Mouse (Mus musculus): Measurements from ENCODE around the gene Nucb1. TPM values are rescaled to one million over a fixed set of nuclear protein-coding genes. Genes with fewer than 3 reads are reported as not detected.
A peak's percentile ranks its signal among the peaks of the same experiment; 100 is the strongest.
"Not testable (repeated sequence)": the region's sequence is repeated elsewhere in the genome, so short reads cannot be mapped to it uniquely, and the experiment has no call there.

Nucb1 gene
- polyA plus RNA-seq, 1 experiment from 2014 or later = 209 TPM

GRCm38 (mm10) chr7:45494548-45494947 lies 15.7 kb downstream of the Nucb1 start:
- H3K27me3 ChIP-seq (replicated peaks) = no peaks in the 10 kb centered on the region
- H3K27ac ChIP-seq = no peak overlapping the region
- WGBS = 90% methylated on average over 9 of the region's 9 CpGs
- H3K36me3 ChIP-seq = peaks cover 51% of the 10 kb centered on the region
- H3K9me3 ChIP-seq = no peaks in the 10 kb centered on the region
- H3K9ac ChIP-seq = no peak overlapping the region
- H3K4me1 ChIP-seq (replicated peaks) = peaks cover 18% of the 10 kb centered on the region
- no peak overlapping the region for H3K4me2 ChIP-seq (replicated peaks)
- ATAC-seq = no peak
- H3K4me3 ChIP-seq (replicated peaks) = no peak overlapping the region

GRCm38 (mm10) chr7:45492951-45493350 lies 17.3 kb downstream of the Nucb1 start:
- no peak for ATAC-seq
- H3K27ac ChIP-seq = no peak overlapping the region
- no peak overlapping the region for H3K4me2 ChIP-seq (replicated peaks)
- H3K4me1 ChIP-seq (replicated peaks) = peaks cover 24% of the 10 kb centered on the region
- no peak overlapping the region for H3K9ac ChIP-seq
- peaks cover 38% of the 10 kb centered on the region for H3K36me3 ChIP-seq
- no peak overlapping the region for H3K4me3 ChIP-seq (replicated peaks)
- H3K27me3 ChIP-seq (replicated peaks) = no peaks in the 10 kb centered on the region
- H3K9me3 ChIP-seq = no peaks in the 10 kb centered on the region
- 92% methylated on average over 5 of the region's 5 CpGs for WGBS

GRCm38 (mm10) chr7:45492225-45492844 lies 17.9 kb downstream of the Nucb1 start:
- H3K27me3 ChIP-seq (replicated peaks) = no peaks in the 10 kb centered on the region
- H3K9me3 ChIP-seq = no peaks in the 10 kb centered on the region
- no peak overlapping the region for H3K4me2 ChIP-seq (replicated peaks)
- ATAC-seq = no peak
- peaks cover 27% of the 10 kb centered on the region for H3K4me1 ChIP-seq (replicated peaks)
- 95% methylated on average over 8 of the region's 8 CpGs for WGBS
- H3K4me3 ChIP-seq (replicated peaks) = no peak overlapping the region
- H3K27ac ChIP-seq = no peak overlapping the region
- H3K9ac ChIP-seq = no peak overlapping the region
- H3K36me3 ChIP-seq = peaks cover 33% of the 10 kb centered on the region

GRCm38 (mm10) chr7:45491264-45491663 lies 18.9 kb downstream of the Nucb1 start:
- no peak overlapping the region for H3K27ac ChIP-seq
- H3K4me1 ChIP-seq (replicated peaks) = peaks cover 27% of the 10 kb centered on the region
- H3K9ac ChIP-seq = no peak overlapping the region
- no peaks in the 10 kb centered on the region for H3K27me3 ChIP-seq (replicated peaks)
- H3K4me3 ChIP-seq (replicated peaks) = no peak overlapping the region
- peak overlapping the region; percentile 5 for H3K4me2 ChIP-seq (replicated peaks)
- H3K36me3 ChIP-seq = peaks cover 27% of the 10 kb centered on the region
- 11% methylated on average over 3 of the region's 3 CpGs for WGBS
- H3K9me3 ChIP-seq = no peaks in the 10 kb centered on the region
- ATAC-seq = peak; percentile 60

GRCm38 (mm10) chr7:45490822-45491221 lies 19.4 kb downstream of the Nucb1 start:
- ATAC-seq = peak; percentile 39; the same call in 1 of the 2 replicates
- H3K36me3 ChIP-seq = peaks cover 27% of the 10 kb centered on the region
- peaks cover 27% of the 10 kb centered on the region for H3K4me1 ChIP-seq (replicated peaks)
- no peak overlapping the region for H3K4me3 ChIP-seq (replicated peaks)
- H3K4me2 ChIP-seq (replicated peaks) = peak overlapping the region; percentile 5
- no peak overlapping the region for H3K27ac ChIP-seq
- no peaks in the 10 kb centered on the region for H3K9me3 ChIP-seq
- WGBS = 25% methylated on average over 9 of the region's 9 CpGs
- no peak overlapping the region for H3K9ac ChIP-seq
- H3K27me3 ChIP-seq (replicated peaks) = no peaks in the 10 kb centered on the region

- H3K9ac ChIP-seq = no peak overlapping the region
- H3K4me2 ChIP-seq (replicated peaks) = no peak overlapping the region
- H3K27me3 ChIP-seq (replicated peaks) = no peaks in the 10 kb centered on the region
- no peak for ATAC-seq
- peaks cover 18% of the 10 kb centered on the region for H3K36me3 ChIP-seq
- 73% methylated on average over 7 of the region's 7 CpGs for WGBS
- peaks cover 27% of the 10 kb centered on the region for H3K4me1 ChIP-seq (replicated peaks)
- H3K9me3 ChIP-seq = no peaks in the 10 kb centered on the region
- no peak overlapping the region for H3K4me3 ChIP-seq (replicated peaks)
- H3K27ac ChIP-seq = no peak overlapping the region
Measured at GRCm38 (mm10) chr7:45489578-45489977, 20.6 kb downstream of the Nucb1 start.

- peaks cover 10% of the 10 kb centered on the region; the same call in 1 of the 2 replicates for H3K36me3 ChIP-seq
- H3K4me3 ChIP-seq (replicated peaks) = peak within 1 kb of the TSS; percentile 46
- 11% methylated on average over 38 of the region's 38 CpGs for WGBS
- H3K27me3 ChIP-seq (replicated peaks) = no peaks in the 10 kb centered on the region
- no peaks in the 10 kb centered on the region for H3K9me3 ChIP-seq
- peak; percentile 43 for ATAC-seq
- H3K9ac ChIP-seq = peak within 1 kb of the TSS; percentile 55
- peaks cover 27% of the 10 kb centered on the region for H3K4me1 ChIP-seq (replicated peaks)
- peak within 1 kb of the TSS; percentile 62; the same call in 1 of the 2 replicates for H3K27ac ChIP-seq
- H3K4me2 ChIP-seq (replicated peaks) = peak within 1 kb of the TSS; percentile 77
Measured at GRCm38 (mm10) chr7:45488293-45489204, 21.7 kb downstream of the Nucb1 start, which contains the start of gene Dhdh. TSS of gene Dhdh (minus strand) at chr7:45488805.

GRCm38 (mm10) chr7:45487861-45488292 lies 22.3 kb downstream of the Nucb1 start:
- peak overlapping the region; percentile 77 for H3K4me2 ChIP-seq (replicated peaks)

GRCm38 (mm10) chr7:45486761-45487415 lies 23.3 kb downstream of the Nucb1 start, which contains the start of gene Gm45808:
TSS of gene Gm45808 (minus strand) at chr7:45486811.
- 83% methylated on average over 12 of the region's 12 CpGs for WGBS
- H3K27ac ChIP-seq = peak within 1 kb of the TSS; percentile 62; the same call in 1 of the 2 replicates

More at GRCm38 (mm10) chr7:45487861-45488292, 22.3 kb downstream of the Nucb1 start:
- peak overlapping the region; percentile 46 for H3K4me3 ChIP-seq (replicated peaks)
- 46% methylated on average over 11 of the region's 11 CpGs for WGBS
- H3K27ac ChIP-seq = peak overlapping the region; percentile 62; the same call in 1 of the 2 replicates
- 0 out of 2 replicates have a peak, but pooled peaks have one; percentile 4 for ATAC-seq
- H3K9ac ChIP-seq = 0 out of 2 replicates have a peak overlapping the region, but pooled peaks have one; percentile 55
- no peaks in the 10 kb centered on the region for H3K27me3 ChIP-seq (replicated peaks)
- no peaks in the 10 kb centered on the region for H3K9me3 ChIP-seq
- H3K4me1 ChIP-seq (replicated peaks) = peaks cover 27% of the 10 kb centered on the region
- H3K36me3 ChIP-seq = peaks cover 4% of the 10 kb centered on the region; the same call in 1 of the 2 replicates

GRCm38 (mm10) chr7:45486158-45486557 lies 24.0 kb downstream of the Nucb1 start:
- no peak for ATAC-seq

More at GRCm38 (mm10) chr7:45486761-45487415, 23.3 kb downstream of the Nucb1 start, which contains the start of gene Gm45808:
- no peak for ATAC-seq
- no peak within 1 kb of the TSS for H3K9ac ChIP-seq
- peak within 1 kb of the TSS; percentile 77; the same call in 1 of the 2 replicates for H3K4me2 ChIP-seq (replicated peaks)
- H3K36me3 ChIP-seq = no peaks in the 10 kb centered on the region
- H3K9me3 ChIP-seq = no peaks in the 10 kb centered on the region
- H3K27me3 ChIP-seq (replicated peaks) = no peaks in the 10 kb centered on the region
- H3K4me1 ChIP-seq (replicated peaks) = peaks cover 23% of the 10 kb centered on the region
- H3K4me3 ChIP-seq (replicated peaks) = no peak within 1 kb of the TSS

GRCm38 (mm10) chr7:45484985-45485384 lies 25.2 kb downstream of the Nucb1 start:
- not testable (repeated sequence) for H3K9ac ChIP-seq; H3K36me3 ChIP-seq; H3K4me3 ChIP-seq (replicated peaks); ATAC-seq; H3K27me3 ChIP-seq (replicated peaks); H3K9me3 ChIP-seq; H3K4me2 ChIP-seq (replicated peaks); H3K27ac ChIP-seq
- WGBS = 84% methylated on average over 5 of the region's 5 CpGs
- H3K4me1 ChIP-seq (replicated peaks) = peaks cover 11% of the 10 kb centered on the region; the same call in 1 of the 2 replicates

More at GRCm38 (mm10) chr7:45486158-45486557, 24.0 kb downstream of the Nucb1 start:
- H3K9me3 ChIP-seq = no peaks in the 10 kb centered on the region
- no peak overlapping the region for H3K27ac ChIP-seq
- H3K4me2 ChIP-seq (replicated peaks) = no peak overlapping the region
- H3K27me3 ChIP-seq (replicated peaks) = no peaks in the 10 kb centered on the region
- no peak overlapping the region for H3K4me3 ChIP-seq (replicated peaks)
- WGBS = 60% methylated on average over 7 of the region's 7 CpGs
- H3K4me1 ChIP-seq (replicated peaks) = peaks cover 20% of the 10 kb centered on the region
- H3K9ac ChIP-seq = no peak overlapping the region
- no peaks in the 10 kb centered on the region for H3K36me3 ChIP-seq

Data from intestine, embryonic 15.5 days (tissue).